Mouse (Mus musculus) cerebellum, adult 11 months (tissue): ENCODE results near the gene Tprn.
A peak's percentile ranks its signal among the peaks of the same experiment; 100 is the strongest.
"Not testable (repeated sequence)": the region's sequence is repeated elsewhere in the genome, so short reads cannot be mapped to it uniquely, and the experiment has no call there.

Experiments
- DNase-seq: peaks from one replicate; pipeline ENCODE4 v3.0.0; 2022

The Tprn gene

GRCm38 (mm10) chr2:25237522-25237921 is 24.9 kb upstream of the Tprn start:
- no peak for DNase-seq

DNA sequence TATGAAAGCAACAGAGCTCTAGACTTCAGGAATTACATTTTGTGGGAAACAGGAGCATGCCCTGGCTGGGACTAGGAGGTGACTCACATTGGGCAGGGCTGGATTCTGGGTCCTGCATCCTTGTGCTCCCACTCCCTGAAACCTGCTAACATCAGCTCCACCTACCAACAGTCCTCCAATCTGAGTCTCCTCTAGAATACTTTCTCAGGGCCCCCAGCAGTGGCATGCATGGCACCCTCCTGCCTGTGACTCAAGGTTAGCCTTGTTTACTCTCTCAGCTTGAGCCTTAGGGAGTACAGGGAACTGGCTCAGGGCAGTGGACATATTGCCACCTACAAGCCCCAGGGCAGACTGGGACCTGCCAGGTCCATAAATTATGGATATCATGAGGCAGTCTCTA is 24.3 kb upstream of the Tprn start:
- DNase-seq, result no peak

- DNase-seq, result no peak
These were observed 22.7 kb upstream of the Tprn start for GRCm38 (mm10) chr2:25239766-25240165.

GRCm38 (mm10) chr2:25240310-25240709 is 22.1 kb upstream of the Tprn start:
- no peak for DNase-seq

DNA sequence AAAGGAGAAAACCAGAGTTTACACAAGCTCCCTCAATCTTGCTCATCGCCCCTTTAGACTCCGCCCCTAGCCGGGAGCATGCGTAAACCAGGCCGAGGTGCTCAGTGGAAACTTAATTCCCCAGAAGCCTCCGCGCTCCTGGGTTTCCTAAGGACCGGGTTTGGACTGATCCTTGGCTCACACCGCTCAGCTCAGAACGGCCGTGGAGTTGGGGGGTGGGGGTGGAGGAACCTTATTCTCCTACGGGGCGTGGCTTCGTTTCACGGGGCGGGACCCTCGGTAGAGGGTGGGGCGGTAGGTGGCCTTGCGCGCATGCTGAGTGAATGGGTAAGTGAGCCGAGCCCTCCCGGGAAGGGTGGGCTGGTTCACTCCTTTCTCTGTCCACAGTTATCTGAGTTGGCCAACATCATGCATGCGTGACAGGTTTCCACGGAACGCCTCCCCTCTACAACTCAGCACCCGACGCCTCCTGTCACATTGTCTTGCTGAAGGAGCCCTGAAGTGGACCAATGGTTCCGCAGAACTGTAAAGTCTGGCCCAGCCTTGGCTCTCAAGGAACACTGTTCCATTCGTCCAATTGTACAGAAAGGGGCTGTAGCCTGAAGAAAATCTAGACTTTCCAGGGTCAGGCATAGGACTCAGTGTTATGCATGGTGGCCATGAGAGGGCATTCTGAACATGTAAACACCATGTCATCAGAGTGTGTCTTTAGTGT is 21.5 kb upstream of the Tprn start:
- peak; percentile 65 for DNase-seq

- DNase-seq, result no peak
These were observed 21.0 kb upstream of the Tprn start for GRCm38 (mm10) chr2:25241438-25241775.

GRCm38 (mm10) chr2:25242101-25242506 is 20.3 kb upstream of the Tprn start, which contains the start of the genes Rnf208 and Cysrt1:
Gene Rnf208 (plus strand): TSS chr2:25242255.
Gene Cysrt1 (minus strand): TSS chr2:25242452.
- peak; percentile 53 for DNase-seq

DNA sequence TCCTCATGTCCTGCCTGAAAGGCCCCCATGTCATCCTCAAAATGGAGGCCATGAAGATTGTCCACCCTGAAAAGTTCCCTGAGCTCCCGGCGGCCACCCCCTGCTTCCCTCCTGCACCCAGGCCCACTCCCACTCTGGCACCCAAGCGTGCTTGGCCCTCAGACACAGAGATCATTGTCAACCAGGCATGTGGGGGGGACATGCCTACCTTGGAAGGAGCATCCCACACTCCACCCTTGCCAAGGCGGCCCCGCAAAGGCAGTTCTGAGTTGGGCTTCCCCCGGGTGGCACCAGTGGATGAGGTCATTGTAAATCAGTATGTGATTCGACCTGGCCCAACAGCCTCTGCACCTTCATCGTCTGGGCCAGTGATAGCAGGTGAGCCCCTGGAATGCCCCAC is 19.1 kb upstream of the Tprn start:
- no peak for DNase-seq

- DNase-seq, result no peak
These were observed 18.3 kb upstream of the Tprn start for GRCm38 (mm10) chr2:25244144-25244543.

DNA sequence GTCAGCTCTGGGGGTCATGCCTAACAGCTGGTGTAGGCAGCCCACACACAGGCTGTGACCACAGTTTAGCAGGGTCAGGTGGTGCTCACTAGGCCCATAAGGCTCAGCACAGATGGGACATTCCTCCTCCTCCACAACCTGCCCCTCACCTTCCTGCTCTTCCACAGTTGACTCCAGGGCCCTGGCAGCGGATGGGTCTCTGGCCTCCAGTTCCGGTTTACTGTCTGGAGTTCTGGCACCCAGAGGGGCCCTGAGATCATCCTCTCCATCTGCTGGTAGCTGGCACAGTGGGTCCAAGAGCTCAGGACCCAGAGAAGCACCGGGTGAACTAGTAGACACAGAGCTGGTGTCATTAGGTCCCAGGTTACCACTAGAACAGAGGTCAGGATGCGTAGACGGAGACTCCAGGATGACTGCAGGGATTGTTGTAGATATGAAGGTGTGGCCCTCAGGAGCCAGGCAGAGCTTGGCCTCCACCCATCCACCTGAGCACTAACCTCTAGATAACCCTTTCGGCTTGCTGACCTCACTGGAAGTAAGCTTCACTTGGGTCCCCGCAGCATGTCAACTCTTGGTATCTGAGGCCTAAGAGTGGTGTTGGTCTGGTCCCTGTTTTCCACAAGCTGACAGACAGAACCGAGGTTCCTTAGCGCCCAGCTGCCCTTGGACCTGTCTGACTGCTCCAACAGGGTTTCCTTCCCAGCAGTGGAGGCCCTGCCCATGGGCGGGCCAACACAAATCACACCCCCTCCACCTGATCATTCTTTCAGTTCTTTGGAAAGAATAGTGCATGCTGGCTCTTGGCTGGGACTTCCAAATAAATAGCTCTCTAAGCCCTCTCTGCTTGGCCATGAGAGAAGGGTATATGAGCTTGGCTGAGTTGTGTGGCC is 16.0 kb upstream of the Tprn start, which contains the start of gene AL732309.1:
Gene AL732309.1, minus strand, starts transcription at position 681 of the 890 bp plus-strand sequence.
- DNase-seq, result no peak

- DNase-seq, result no peak
These were observed 10.1 kb upstream of the Tprn start for GRCm38 (mm10) chr2:25252331-25252730.

DNA sequence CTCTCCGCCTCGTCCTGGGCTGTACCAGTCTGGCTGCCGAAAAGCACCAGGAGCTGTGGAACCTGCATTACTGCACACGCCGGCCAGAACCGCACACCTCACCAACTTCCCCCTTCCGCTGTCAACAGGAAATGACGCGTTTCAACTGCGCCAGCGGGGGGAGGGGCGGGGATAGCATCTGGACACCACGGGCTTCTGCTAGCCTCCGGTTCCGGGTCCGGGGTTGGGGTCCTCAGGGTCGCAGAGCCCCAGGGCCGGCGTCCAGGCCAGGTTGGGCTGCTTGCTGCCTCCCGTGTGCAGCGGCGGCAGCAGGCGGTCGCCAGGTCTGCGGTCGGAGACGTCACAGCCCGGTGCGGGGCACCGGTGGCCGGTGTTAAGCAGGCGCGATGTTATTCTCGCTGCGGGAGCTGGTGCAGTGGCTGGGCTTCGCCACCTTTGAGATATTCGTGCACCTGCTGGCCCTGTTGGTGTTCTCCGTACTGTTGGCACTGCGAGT is 7.1 kb upstream of the Tprn start, which contains the start of gene Tmem203:
Gene Tmem203, plus strand, starts transcription at position 156 of the 496 bp plus-strand sequence.
- DNase-seq, result peak; percentile 77

GRCm38 (mm10) chr2:25256443-25257109 is 5.8 kb upstream of the Tprn start:
- not testable (repeated sequence) for DNase-seq

- not testable (repeated sequence) for DNase-seq
These were observed 5.2 kb upstream of the Tprn start for GRCm38 (mm10) chr2:25257250-25257649.

- DNase-seq, result no peak
These were observed 3.5 kb upstream of the Tprn start for GRCm38 (mm10) chr2:25258887-25259286.

GRCm38 (mm10) chr2:25261870-25262269 is 548 bp upstream of the Tprn start:
- no peak for DNase-seq

GRCm38 (mm10) chr2:25262795-25263622 is 591 bp downstream of the Tprn start:
- peak; percentile 81 for DNase-seq

GRCm38 (mm10) chr2:25263623-25264285 is 1.3 kb downstream of the Tprn start:
- peak; percentile 44 for DNase-seq

DNA sequence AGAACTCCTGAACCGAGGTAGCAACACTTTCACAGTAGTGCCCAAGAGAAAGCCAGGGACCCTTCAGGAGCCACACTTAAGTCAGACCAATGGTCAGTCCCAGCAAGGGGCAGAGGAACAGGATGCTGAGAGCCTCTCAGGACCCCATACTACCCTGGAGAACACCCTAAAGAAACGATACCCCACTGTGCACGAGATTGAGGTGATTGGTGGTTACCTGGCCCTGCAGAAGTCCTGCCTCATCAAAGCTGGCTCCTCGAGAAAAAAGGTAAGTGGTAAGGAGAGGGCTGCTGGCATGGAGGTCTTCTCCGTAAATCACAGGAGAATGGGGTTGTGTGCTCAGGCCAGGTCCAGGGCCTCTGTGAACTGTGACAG is 1.9 kb downstream of the Tprn start:
- peak; percentile 45 for DNase-seq

DNA sequence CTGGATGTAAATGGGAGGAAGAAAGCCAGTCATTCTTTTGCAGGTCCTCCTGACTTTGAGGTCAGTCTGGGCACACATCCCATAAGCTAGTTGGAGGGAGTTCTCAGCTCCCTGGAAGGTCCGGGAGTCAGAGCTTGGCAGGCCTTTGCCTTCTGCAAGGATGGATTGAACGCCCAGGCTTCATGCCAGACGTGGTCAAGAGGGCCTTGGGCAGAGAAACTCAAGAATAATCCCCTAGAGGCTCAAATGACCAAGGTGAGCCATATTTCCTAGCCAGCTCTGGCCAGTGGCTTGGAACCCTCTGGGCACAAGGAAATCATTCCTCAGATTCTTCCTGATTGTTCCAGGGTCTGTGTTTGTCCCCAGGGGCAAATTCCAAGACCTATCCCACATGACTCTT is 2.4 kb downstream of the Tprn start:
- DNase-seq, result peak; percentile 87

- peak; percentile 96 for DNase-seq
These were observed 3.7 kb downstream of the Tprn start for GRCm38 (mm10) chr2:25265897-25266656.
